Mouse (Mus musculus): Measurements from ENCODE around the gene Acta1.

The Acta1 gene

DNA sequence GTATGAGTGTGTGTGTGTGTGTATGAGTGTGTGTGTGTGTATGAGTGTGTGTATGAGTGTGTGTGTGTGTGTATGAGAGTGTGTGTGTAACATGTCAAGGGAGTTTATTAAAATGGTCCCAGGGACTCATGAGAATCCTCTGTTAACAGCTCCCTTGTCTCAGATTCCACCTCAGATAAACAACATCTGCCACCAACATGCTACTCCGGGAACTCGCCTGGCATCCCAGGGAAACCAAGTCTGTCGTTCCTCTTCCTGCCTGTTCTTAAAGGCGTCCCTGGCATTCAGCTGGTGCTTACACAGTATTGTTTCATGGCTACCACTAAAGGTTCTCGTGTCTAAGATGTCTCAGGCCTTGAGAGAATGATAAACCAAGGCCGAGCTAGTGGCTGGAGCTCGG is 50.2 kb downstream of the Acta1 start:
- DNase-seq (ENCODE audit: low spot score in 2 of 2), result no peak

DNA sequence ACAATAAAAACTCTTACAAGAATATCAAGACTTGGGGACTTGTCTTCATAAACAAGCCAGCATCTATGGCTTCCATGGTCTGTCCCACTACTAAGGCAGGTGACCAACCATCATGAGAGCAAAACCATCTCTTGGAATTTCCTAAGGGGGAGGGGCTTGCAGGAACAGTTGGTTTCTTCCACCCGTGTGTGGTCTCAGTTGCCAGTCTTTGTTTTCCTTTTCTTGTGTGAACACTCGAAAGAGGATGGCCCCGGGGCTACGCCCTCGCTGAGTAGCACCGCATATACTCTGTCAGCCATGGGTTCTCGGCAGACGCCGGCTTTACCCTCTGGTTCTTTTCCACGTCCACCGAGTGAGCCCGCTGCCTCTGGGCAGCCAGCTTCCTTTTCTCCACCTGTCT is 52.5 kb downstream of the Acta1 start:
- DNase-seq (ENCODE audit: low spot score in 2 of 2), result no peak

Data from cerebellum, postnatal 4 days (tissue).